Mouse (Mus musculus): ENCODE measurements around the gene Jmjd1c. TPM values are rescaled to one million over a fixed set of nuclear protein-coding genes. Genes with fewer than 3 reads are reported as not detected.
A peak's percentile ranks its signal among the peaks of the same experiment; 100 is the strongest.

Jmjd1c gene
- total and polyA plus RNA-seq, 2 experiments = 5.7 to 44.8 TPM

- Histone ChIP-seq H3K4me1 (ENCODE audit: control insufficient read depth, insufficient read depth, low read length) (peaks cover 18% of the 10 kb centered on the region), H3K4me3 (ENCODE audit: insufficient read depth, low read depth, low read length) (no peak overlapping the region), H3K79me2 (ENCODE audit: control insufficient read depth, insufficient read depth, low read length) (peaks cover 57% of the 10 kb centered on the region), H3K27me3 (ENCODE audit: control insufficient read depth, insufficient read depth, low read length) (no peaks in the 10 kb centered on the region), H3K9ac (ENCODE audit: low read depth, low read length) (no peak overlapping the region), H3K36me3 (ENCODE audit: control insufficient read depth, insufficient read depth, low read length) (no peaks in the 10 kb centered on the region), H3K27ac (replicated peaks; ENCODE audit: insufficient read depth, low read depth, low read length) (no peak overlapping the region; the same call in 1 of the 2 replicates)
- no peak for DNase-seq (ENCODE audit: extremely low read depth, low read depth, low spot score)
- no peak for TF ChIP-seq CTCF (IDR thresholded peaks at IDR 0.05; ENCODE audit: low read depth, low read length)
- no peak for TF ChIP-seq POLR2A (IDR thresholded peaks at IDR 0.05; ENCODE audit: extremely low read depth, insufficient read depth, low read length)
- WGBS = 53% methylated on average over 6 of the region's 6 CpGs
Observed at GRCm38 (mm10) chr10:67115115-67115514, 19.2 kb downstream of the Jmjd1c start.

GRCm38 (mm10) chr10:67115666-67116091 is 19.8 kb downstream of the Jmjd1c start:
- Histone ChIP-seq H3K79me2 (ENCODE audit: control insufficient read depth, insufficient read depth, low read length) (peaks cover 56% of the 10 kb centered on the region), H3K27me3 (ENCODE audit: control insufficient read depth, insufficient read depth, low read length) (no peaks in the 10 kb centered on the region), H3K4me3 (ENCODE audit: insufficient read depth, low read depth, low read length) (no peak overlapping the region), H3K4me1 (ENCODE audit: control insufficient read depth, insufficient read depth, low read length) (peaks cover 21% of the 10 kb centered on the region), H3K36me3 (ENCODE audit: control insufficient read depth, insufficient read depth, low read length) (no peaks in the 10 kb centered on the region), H3K9ac (ENCODE audit: low read depth, low read length) (no peak overlapping the region), H3K27ac (replicated peaks; ENCODE audit: insufficient read depth, low read depth, low read length) (no peak overlapping the region)
- WGBS = 35% methylated on average over 5 of the region's 5 CpGs
- DNase-seq (ENCODE audit: extremely low read depth, low read depth, low spot score) = peak; percentile 60
- TF ChIP-seq POLR2A (IDR thresholded peaks at IDR 0.05; ENCODE audit: extremely low read depth, insufficient read depth, low read length) (no peak), CTCF (IDR thresholded peaks at IDR 0.05; ENCODE audit: low read depth, low read length) (no peak)

- 25% methylated on average over 8 of the region's 8 CpGs for WGBS
- DNase-seq (ENCODE audit: extremely low read depth, low read depth, low spot score) = peak; percentile 68
- no peak for TF ChIP-seq CTCF (IDR thresholded peaks at IDR 0.05; ENCODE audit: low read depth, low read length)
- TF ChIP-seq POLR2A (IDR thresholded peaks at IDR 0.05; ENCODE audit: extremely low read depth, insufficient read depth, low read length) = no peak
Observed at GRCm38 (mm10) chr10:67116251-67116650, 20.3 kb downstream of the Jmjd1c start.

GRCm38 (mm10) chr10:67119291-67119690 is 23.4 kb downstream of the Jmjd1c start:
- H3K27me3 ChIP-seq (ENCODE audit: control insufficient read depth, insufficient read depth, low read length) = no peaks in the 10 kb centered on the region
- peaks cover 20% of the 10 kb centered on the region for H3K4me1 ChIP-seq (ENCODE audit: control insufficient read depth, insufficient read depth, low read length)
- no peak overlapping the region for H3K9ac ChIP-seq (ENCODE audit: low read depth, low read length)
- DNase-seq (ENCODE audit: extremely low read depth, low read depth, low spot score) = no peak
- no peak overlapping the region for H3K27ac ChIP-seq (replicated peaks; ENCODE audit: insufficient read depth, low read depth, low read length)
- 61% methylated on average over 7 of the region's 7 CpGs for WGBS
- TF ChIP-seq POLR2A (IDR thresholded peaks at IDR 0.05; ENCODE audit: extremely low read depth, insufficient read depth, low read length) = no peak
- no peak for TF ChIP-seq CTCF (IDR thresholded peaks at IDR 0.05; ENCODE audit: low read depth, low read length)
- H3K79me2 ChIP-seq (ENCODE audit: control insufficient read depth, insufficient read depth, low read length) = peaks cover 49% of the 10 kb centered on the region
- H3K36me3 ChIP-seq (ENCODE audit: control insufficient read depth, insufficient read depth, low read length) = no peaks in the 10 kb centered on the region
- no peak overlapping the region for H3K4me3 ChIP-seq (ENCODE audit: insufficient read depth, low read depth, low read length)

More at GRCm38 (mm10) chr10:67116251-67116650, 20.3 kb downstream of the Jmjd1c start:
- Histone ChIP-seq H3K4me1 (ENCODE audit: control insufficient read depth, insufficient read depth, low read length) (peaks cover 20% of the 10 kb centered on the region), H3K36me3 (ENCODE audit: control insufficient read depth, insufficient read depth, low read length) (no peaks in the 10 kb centered on the region), H3K27ac (replicated peaks; ENCODE audit: insufficient read depth, low read depth, low read length) (no peak overlapping the region), H3K79me2 (ENCODE audit: control insufficient read depth, insufficient read depth, low read length) (peaks cover 50% of the 10 kb centered on the region), H3K9ac (ENCODE audit: low read depth, low read length) (no peak overlapping the region), H3K4me3 (ENCODE audit: insufficient read depth, low read depth, low read length) (no peak overlapping the region), H3K27me3 (ENCODE audit: control insufficient read depth, insufficient read depth, low read length) (no peaks in the 10 kb centered on the region)

GRCm38 (mm10) chr10:67120180-67120579 is 24.3 kb downstream of the Jmjd1c start:
- H3K4me3 ChIP-seq (ENCODE audit: insufficient read depth, low read depth, low read length) = no peak overlapping the region
- peaks cover 19% of the 10 kb centered on the region for H3K4me1 ChIP-seq (ENCODE audit: control insufficient read depth, insufficient read depth, low read length)
- 57% methylated on average over 4 of the region's 4 CpGs for WGBS
- peaks cover 54% of the 10 kb centered on the region for H3K79me2 ChIP-seq (ENCODE audit: control insufficient read depth, insufficient read depth, low read length)
- no peak for DNase-seq (ENCODE audit: extremely low read depth, low read depth, low spot score)
- H3K9ac ChIP-seq (ENCODE audit: low read depth, low read length) = no peak overlapping the region
- H3K27ac ChIP-seq (replicated peaks; ENCODE audit: insufficient read depth, low read depth, low read length) = no peak overlapping the region
- TF ChIP-seq POLR2A (IDR thresholded peaks at IDR 0.05; ENCODE audit: extremely low read depth, insufficient read depth, low read length) (no peak), CTCF (IDR thresholded peaks at IDR 0.05; ENCODE audit: low read depth, low read length) (no peak)
- H3K36me3 ChIP-seq (ENCODE audit: control insufficient read depth, insufficient read depth, low read length) = no peaks in the 10 kb centered on the region
- no peaks in the 10 kb centered on the region for H3K27me3 ChIP-seq (ENCODE audit: control insufficient read depth, insufficient read depth, low read length)

- no peak overlapping the region for H3K4me3 ChIP-seq (ENCODE audit: insufficient read depth, low read depth, low read length)
- H3K9ac ChIP-seq (ENCODE audit: low read depth, low read length) = no peak overlapping the region
- H3K27ac ChIP-seq (replicated peaks; ENCODE audit: insufficient read depth, low read depth, low read length) = no peak overlapping the region
- H3K36me3 ChIP-seq (ENCODE audit: control insufficient read depth, insufficient read depth, low read length) = no peaks in the 10 kb centered on the region
- peaks cover 52% of the 10 kb centered on the region for H3K79me2 ChIP-seq (ENCODE audit: control insufficient read depth, insufficient read depth, low read length)
- 82% methylated on average over 2 of the region's 2 CpGs for WGBS
- TF ChIP-seq POLR2A (IDR thresholded peaks at IDR 0.05; ENCODE audit: extremely low read depth, insufficient read depth, low read length) (no peak), CTCF (IDR thresholded peaks at IDR 0.05; ENCODE audit: low read depth, low read length) (no peak)
- no peaks in the 10 kb centered on the region for H3K27me3 ChIP-seq (ENCODE audit: control insufficient read depth, insufficient read depth, low read length)
- H3K4me1 ChIP-seq (ENCODE audit: control insufficient read depth, insufficient read depth, low read length) = peaks cover 17% of the 10 kb centered on the region
- DNase-seq (ENCODE audit: extremely low read depth, low read depth, low spot score) = no peak
Observed at GRCm38 (mm10) chr10:67120640-67121039, 24.7 kb downstream of the Jmjd1c start.
